Mouse (Mus musculus): Measurements from ENCODE around the gene Xrcc5. TPM values are rescaled to one million over a fixed set of nuclear protein-coding genes. Genes with fewer than 3 reads are reported as not detected.

Xrcc5 gene
- total and polyA plus RNA-seq, 3 experiments = 32.7 to 47.2 TPM; not detected in 1

DNA sequence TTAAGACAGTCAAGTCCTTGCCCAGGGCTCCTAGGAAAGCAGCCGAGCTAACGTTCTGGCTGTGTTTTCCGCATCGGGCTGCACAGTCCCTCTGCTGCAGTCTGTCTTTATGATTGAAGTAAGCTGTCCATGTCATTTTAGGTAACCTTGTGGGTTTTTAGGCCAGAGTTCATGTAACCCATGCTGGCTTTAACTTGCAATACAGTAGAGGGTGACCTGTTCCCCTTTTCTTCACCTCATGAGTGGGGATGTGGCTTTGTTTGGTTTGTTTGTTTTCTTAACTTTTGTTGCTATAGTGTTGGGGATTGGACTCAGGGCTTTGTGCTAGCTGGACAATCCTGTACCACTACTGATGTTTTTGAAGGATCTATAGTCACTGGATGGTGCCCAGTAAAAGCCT is 83.2 kb downstream of the Xrcc5 start:
- no peaks in the 10 kb centered on the region for H3K9me3 ChIP-seq (replicated peaks; ENCODE audit: insufficient read depth, low read length)
- DNase-seq (ENCODE audit: low read depth, low spot score) = no peak
- H3K9ac ChIP-seq (ENCODE audit: control insufficient read depth, low read depth, low read length, poor library complexity, severe bottlenecking) = no peak overlapping the region
- no peak overlapping the region for H3K4me3 ChIP-seq (ENCODE audit: control insufficient read depth in 1 of 2, insufficient read depth in 1 of 2, low read depth in 2 of 2, low read length in 2 of 2)
- H3K27ac ChIP-seq (ENCODE audit: control insufficient read depth, low read depth, low read length) = no peak overlapping the region
- TF ChIP-seq KAT2A (conservative IDR thresholded peaks at IDR 0.05; ENCODE audit: low read depth, low read length) = no peak
- no peak for TF ChIP-seq MYB (IDR thresholded peaks at IDR 0.05; ENCODE audit: low read depth, low read length)
- TF ChIP-seq MAX (IDR thresholded peaks at IDR 0.05; ENCODE audit: low read length) = no peak
- no peak for TF ChIP-seq CHD1 (IDR thresholded peaks at IDR 0.05; ENCODE audit: low read depth, low read length)
- no peak for TF ChIP-seq SIN3A (IDR thresholded peaks at IDR 0.05; ENCODE audit: low read length)
- no peaks in the 10 kb centered on the region for H3K27me3 ChIP-seq (ENCODE audit: control insufficient read depth in 1 of 2, insufficient read depth in 2 of 2, low read length in 2 of 2)
- no peaks in the 10 kb centered on the region for H3K4me1 ChIP-seq (ENCODE audit: control insufficient read depth in 1 of 2, insufficient read depth in 2 of 2, low read length in 2 of 2)
- H3K79me2 ChIP-seq (ENCODE audit: control insufficient read depth, insufficient read depth, low read length, poor library complexity) = no peaks in the 10 kb centered on the region
- no peaks in the 10 kb centered on the region; a peak in 1 of 4 replicates for H3K36me3 ChIP-seq (ENCODE audit: control insufficient read depth in 1 of 2, insufficient read depth in 2 of 2, low read length in 2 of 2)

DNA sequence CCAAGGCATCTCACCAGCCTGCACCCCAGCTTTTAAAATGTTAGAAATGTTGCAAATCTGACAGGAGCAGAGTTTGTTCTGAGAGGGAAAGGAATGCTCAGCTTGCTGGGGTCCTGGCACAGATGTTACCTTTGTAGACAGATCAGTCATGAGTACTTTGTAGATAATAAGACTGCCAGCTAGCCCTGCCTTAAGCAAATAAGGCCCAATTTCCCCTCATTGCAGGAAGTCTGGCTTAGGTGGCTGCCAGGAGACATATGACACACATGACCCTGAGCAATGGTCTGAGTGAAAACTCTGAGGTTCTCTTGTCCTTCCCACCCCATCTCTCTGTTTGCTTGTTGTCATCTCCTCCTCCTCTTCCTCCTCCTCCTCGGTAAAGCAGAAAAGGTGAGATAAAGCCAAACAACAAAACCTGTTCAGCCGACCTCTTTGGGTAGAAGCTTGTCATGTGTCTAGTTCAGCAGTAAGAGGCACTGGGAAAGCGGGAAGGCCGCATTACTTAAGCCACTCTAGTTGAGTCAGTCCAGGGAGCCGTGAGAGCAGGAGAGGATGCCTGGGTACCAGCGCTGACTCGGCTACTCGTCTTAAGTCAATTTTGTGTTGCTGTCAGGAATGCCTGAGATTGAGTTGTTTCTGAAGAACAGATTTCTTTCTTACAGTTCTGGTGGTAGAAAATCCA is 92.6 kb downstream of the Xrcc5 start:
- H3K4me3 ChIP-seq (ENCODE audit: control insufficient read depth in 1 of 2, insufficient read depth in 1 of 2, low read depth in 2 of 2, low read length in 2 of 2) = no peak overlapping the region
- H3K36me3 ChIP-seq (ENCODE audit: control insufficient read depth in 1 of 2, insufficient read depth in 2 of 2, low read length in 2 of 2) = no peaks in the 10 kb centered on the region; a peak in 1 of 4 replicates
- H3K79me2 ChIP-seq (ENCODE audit: control insufficient read depth, insufficient read depth, low read length, poor library complexity) = no peaks in the 10 kb centered on the region
- TF ChIP-seq ELF1 (IDR thresholded peaks at IDR 0.05; ENCODE audit: low read depth, low read length) (no peak), ZMIZ1 (IDR thresholded peaks at IDR 0.05; ENCODE audit: low read depth, low read length) (no peak), MEF2A (IDR thresholded peaks at IDR 0.05; ENCODE audit: extremely low read depth, insufficient replicate concordance, low read depth, low read length, poor library complexity, severe bottlenecking) (no peak), NELFE (IDR thresholded peaks at IDR 0.05; ENCODE audit: low read depth, low read length) (no peak), MXI1 (IDR thresholded peaks at IDR 0.05; ENCODE audit: low read depth, low read length) (no peak), KAT2A (conservative IDR thresholded peaks at IDR 0.05; ENCODE audit: low read depth, low read length) (no peak), TCF12 (IDR thresholded peaks at IDR 0.05; ENCODE audit: low read depth, low read length) (no peak), MYB (IDR thresholded peaks at IDR 0.05; ENCODE audit: low read depth, low read length) (no peak), ETS1 (IDR thresholded peaks at IDR 0.05; ENCODE audit: low read depth, low read length) (no peak), POLR2AphosphoS2 (IDR thresholded peaks at IDR 0.05; ENCODE audit: low read length) (no peak)
- no peak overlapping the region for H3K9ac ChIP-seq (ENCODE audit: control insufficient read depth, low read depth, low read length, poor library complexity, severe bottlenecking)
- H3K27me3 ChIP-seq (ENCODE audit: control insufficient read depth in 1 of 2, insufficient read depth in 2 of 2, low read length in 2 of 2) = no peaks in the 10 kb centered on the region
- H3K9me3 ChIP-seq (replicated peaks; ENCODE audit: insufficient read depth, low read length) = no peaks in the 10 kb centered on the region
- no peaks in the 10 kb centered on the region for H3K4me1 ChIP-seq (ENCODE audit: control insufficient read depth in 1 of 2, insufficient read depth in 2 of 2, low read length in 2 of 2)
- H3K27ac ChIP-seq (ENCODE audit: control insufficient read depth, low read depth, low read length) = no peak overlapping the region
- DNase-seq (ENCODE audit: low read depth, low spot score) = no peak

GRCm38 (mm10) chr1:72400616-72401015 is 93.4 kb downstream of the Xrcc5 start:
- Histone ChIP-seq H3K36me3 (ENCODE audit: control insufficient read depth in 1 of 2, insufficient read depth in 2 of 2, low read length in 2 of 2) (no peaks in the 10 kb centered on the region), H3K79me2 (ENCODE audit: control insufficient read depth, insufficient read depth, low read length, poor library complexity) (no peaks in the 10 kb centered on the region), H3K4me3 (ENCODE audit: control insufficient read depth in 1 of 2, insufficient read depth in 1 of 2, low read depth in 2 of 2, low read length in 2 of 2) (no peak overlapping the region), H3K27me3 (ENCODE audit: control insufficient read depth in 1 of 2, insufficient read depth in 2 of 2, low read length in 2 of 2) (no peaks in the 10 kb centered on the region), H3K9me3 (replicated peaks; ENCODE audit: insufficient read depth, low read length) (no peaks in the 10 kb centered on the region), H3K27ac (ENCODE audit: control insufficient read depth, low read depth, low read length) (no peak overlapping the region), H3K4me1 (ENCODE audit: control insufficient read depth in 1 of 2, insufficient read depth in 2 of 2, low read length in 2 of 2) (no peaks in the 10 kb centered on the region), H3K9ac (ENCODE audit: control insufficient read depth, low read depth, low read length, poor library complexity, severe bottlenecking) (no peak overlapping the region)
- DNase-seq (ENCODE audit: low read depth, low spot score) = no peak
- TF ChIP-seq HCFC1 (IDR thresholded peaks at IDR 0.05; ENCODE audit: low read depth, low read length) = no peak
- no peak for TF ChIP-seq UBTF (IDR thresholded peaks at IDR 0.05; ENCODE audit: borderline replicate concordance, insufficient read depth, low read depth, low read length)
- TF ChIP-seq SMC3 (IDR thresholded peaks at IDR 0.05; ENCODE audit: low read depth, low read length) = no peak
- TF ChIP-seq NELFE (IDR thresholded peaks at IDR 0.05; ENCODE audit: low read depth, low read length) = no peak
- TF ChIP-seq POLR2AphosphoS2 (IDR thresholded peaks at IDR 0.05; ENCODE audit: low read length) = no peak
- TF ChIP-seq CTCF (IDR thresholded peaks at IDR 0.05 in 2 of 3, conservative IDR thresholded peaks at IDR 0.05 in 1 of 3; ENCODE audit: control insufficient read depth in 1 of 3, insufficient read depth in 1 of 3, low read depth in 2 of 3, low read length in 3 of 3, poor library complexity in 1 of 3, severe bottlenecking in 1 of 3) = no peak

Data from MEL (cell line).